Mouse (Mus musculus) liver, adult (tissue): ENCODE data around the gene Tube1.

Source experiments
- GATA4 ChIP-seq: IDR thresholded peaks from 2 replicates; pipeline ENCODE4 v1.6.1; 2014; ENCODE audit warnings: mild to moderate bottlenecking, low read length; ENCODE audit not compliant: insufficient replicate concordance

Tube1 gene

GRCm38 (mm10) chr10:39185545-39185906 is 51.8 kb downstream of the Tube1 start:
- no peak for TF ChIP-seq GATA4

- TF ChIP-seq GATA4: no peak
These were observed 58.9 kb downstream of the Tube1 start for GRCm38 (mm10) chr10:39192673-39193072.
